Mouse (Mus musculus) spleen, embryonic (tissue): ENCODE results near the gene Sowahc.

Experiments
- CTCF ChIA-PET: fragments of 350-600 bp; sonication (Branson Sonifier 250); formaldehyde crosslinking; loops from one replicate; lab custom pipeline; 2022; lab: Charles Lee

The Sowahc gene

DNA sequence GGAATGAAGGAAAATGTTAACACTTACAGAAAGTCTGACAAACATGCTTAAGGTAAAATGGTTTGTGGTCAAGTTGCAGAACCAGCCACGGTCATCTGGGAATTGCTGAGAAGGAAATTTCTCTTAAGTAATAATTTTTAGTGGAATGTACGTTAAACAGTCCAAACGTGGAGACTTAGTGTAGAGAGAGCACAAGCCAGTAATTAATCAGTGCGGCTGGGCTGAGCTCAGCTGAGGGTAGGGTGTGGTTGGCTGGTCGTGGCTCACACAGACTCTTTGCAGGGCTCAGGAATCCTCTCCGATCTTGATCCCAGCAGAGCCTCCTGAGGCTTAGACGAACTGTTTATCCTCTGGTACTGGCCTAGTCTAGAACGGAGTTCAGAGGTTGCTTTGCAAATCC lies 30.6 kb downstream of the Sowahc start:
- CTCF ChIA-PET, result no interaction called here

DNA sequence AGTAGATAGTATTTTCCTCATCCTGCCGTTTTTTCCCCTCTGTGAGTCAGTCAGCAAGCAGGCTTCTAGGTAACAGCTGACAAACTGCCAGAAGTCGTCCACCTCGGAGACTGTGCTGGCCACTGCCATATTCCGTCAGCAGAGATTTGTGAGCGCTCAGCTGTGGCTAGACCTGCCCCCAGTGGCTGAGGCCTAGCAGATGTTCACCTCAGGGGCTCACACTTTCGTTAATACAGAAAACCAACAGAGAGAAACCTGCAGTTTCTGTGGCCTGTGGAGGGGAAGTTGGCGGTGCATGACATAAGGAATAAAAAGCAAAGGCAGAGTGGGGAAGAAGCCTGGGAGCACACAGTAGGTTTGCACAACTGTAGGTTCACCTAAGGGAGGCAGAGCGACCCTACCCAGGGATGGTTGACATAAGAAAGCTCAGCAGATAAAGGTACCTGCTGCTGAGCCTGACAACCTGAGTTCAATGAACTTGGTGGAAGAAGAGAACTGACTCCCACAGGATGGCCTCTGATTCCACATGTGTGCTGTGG lies 31.9 kb downstream of the Sowahc start:
- CTCF ChIA-PET, result no interaction called here

DNA sequence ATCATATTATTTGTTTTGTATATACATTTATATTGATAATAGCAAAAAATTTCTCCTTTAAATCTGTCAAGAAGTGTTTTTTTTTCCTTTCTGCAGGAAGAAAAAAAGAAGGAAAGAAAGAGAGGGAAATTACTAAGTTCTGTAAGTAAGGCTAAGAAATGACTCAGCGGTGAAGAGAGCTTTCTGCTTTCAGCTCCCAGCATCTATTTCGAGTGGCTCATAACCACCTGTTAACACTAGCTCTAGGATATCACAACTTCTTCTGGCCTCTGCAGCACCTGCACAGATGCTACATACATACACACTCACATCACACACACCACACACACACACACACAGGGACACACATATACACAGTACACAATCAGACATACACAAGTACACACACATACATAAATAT lies 34.8 kb downstream of the Sowahc start:
- CTCF ChIA-PET, result interaction anchor here (0.6 kb wide), 1 partner anchor 713 kb away, joined by 3 read pairs; no protein-coding TSS in a partner anchor

GRCm38 (mm10) chr10:59259572-59259971 lies 37.8 kb downstream of the Sowahc start:
- CTCF ChIA-PET, result no interaction called here

DNA sequence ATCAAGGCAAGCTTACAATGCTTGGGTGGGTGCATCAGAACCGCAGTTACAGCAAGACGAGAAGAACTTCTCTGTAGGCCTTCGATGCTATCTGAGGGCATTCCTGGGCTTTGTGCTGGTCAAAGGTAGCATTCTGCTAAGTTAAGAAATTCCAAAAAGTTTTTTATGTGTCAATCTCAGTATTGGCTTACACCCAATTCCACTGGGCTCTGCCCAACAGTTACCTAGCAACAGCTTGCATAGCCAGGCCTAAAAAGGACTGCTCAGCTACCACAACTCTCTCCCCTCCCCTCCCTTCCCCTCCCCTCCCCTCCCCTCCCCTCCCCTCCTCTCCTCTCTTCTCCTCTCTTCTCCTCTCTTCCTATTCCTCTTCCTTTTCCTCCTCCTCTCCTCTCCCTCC lies 39.9 kb downstream of the Sowahc start:
- CTCF ChIA-PET, result no interaction called here

DNA sequence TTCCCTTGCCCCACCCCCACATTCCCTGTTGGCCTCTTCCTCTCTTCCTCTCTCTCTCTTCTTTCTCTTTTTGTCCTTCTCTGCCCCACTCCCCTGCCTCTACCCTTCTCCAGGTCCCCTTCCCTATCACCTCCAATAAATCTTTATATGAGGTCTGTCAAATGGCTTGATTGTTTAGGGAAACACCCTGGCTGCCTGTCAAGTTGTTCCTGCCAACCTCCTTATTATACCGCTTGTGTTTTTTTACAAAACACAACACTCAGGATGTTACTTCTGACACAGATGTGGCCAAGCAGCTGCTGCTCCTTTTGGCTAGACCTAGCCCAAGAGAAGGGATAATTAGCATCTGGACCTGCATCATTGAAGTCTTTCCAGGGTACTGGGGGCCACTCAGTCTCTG lies 40.3 kb downstream of the Sowahc start:
- CTCF ChIA-PET, result no interaction called here

DNA sequence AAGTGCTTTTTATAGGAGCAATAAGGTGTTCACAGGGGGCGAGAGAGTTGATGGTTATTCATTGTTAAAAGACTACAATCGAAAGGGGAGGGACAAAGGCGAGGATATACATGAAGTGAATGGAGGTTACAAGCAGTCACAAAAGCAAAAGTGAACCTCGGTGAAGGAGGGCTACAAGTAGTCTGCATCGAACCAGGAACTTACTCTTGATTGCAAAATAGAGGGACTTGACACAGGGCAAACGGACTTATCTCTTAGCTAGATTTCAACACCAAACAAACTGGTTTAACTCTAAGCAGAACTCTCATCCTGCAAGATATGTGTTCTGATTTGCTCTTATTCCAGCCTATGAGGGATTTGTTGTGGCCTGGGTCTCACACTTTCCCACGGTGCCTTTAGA lies 41.2 kb downstream of the Sowahc start:
- CTCF ChIA-PET, result no interaction called here

DNA sequence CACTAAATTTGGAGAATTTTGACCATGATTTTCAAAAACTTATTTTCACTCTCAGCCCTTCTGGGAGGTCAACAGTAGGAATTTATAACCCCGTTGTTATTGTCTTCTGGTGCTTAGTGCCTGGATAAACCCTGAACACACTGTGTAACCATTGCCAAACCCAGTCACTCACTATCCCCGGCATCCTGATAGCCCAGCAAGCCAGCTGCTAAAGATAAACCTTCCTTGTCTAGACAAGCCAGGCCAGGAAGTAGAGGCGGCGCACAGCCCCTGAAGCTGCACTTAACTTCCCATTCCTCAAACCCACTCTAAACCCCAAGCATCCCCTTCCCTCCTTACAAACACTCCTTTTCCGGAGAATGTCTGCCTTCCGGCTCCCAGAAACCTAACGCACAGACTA lies 43.3 kb downstream of the Sowahc start:
- CTCF ChIA-PET, result no interaction called here

GRCm38 (mm10) chr10:59265674-59266073 lies 43.9 kb downstream of the Sowahc start:
- CTCF ChIA-PET, result no interaction called here

DNA sequence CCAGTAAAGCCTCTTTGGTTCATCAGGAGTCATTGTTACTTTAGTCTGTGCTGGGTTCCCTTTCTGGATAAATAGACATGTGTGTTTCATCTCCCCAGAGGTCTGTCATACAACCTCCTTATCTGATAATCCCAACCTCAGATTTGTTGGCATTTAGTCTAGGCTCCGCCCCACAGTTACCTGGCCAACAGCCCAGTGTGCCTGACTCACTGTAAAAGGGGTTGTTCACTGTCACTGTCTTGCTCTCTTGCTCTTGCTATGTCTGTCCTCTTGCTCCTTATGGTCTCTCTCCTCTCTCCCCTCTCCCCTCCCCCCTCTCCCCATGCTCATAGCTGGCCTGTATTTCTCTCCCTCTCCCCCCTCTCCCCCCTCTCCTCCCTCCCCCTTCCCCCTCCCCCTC lies 44.3 kb downstream of the Sowahc start:
- CTCF ChIA-PET, result no interaction called here

DNA sequence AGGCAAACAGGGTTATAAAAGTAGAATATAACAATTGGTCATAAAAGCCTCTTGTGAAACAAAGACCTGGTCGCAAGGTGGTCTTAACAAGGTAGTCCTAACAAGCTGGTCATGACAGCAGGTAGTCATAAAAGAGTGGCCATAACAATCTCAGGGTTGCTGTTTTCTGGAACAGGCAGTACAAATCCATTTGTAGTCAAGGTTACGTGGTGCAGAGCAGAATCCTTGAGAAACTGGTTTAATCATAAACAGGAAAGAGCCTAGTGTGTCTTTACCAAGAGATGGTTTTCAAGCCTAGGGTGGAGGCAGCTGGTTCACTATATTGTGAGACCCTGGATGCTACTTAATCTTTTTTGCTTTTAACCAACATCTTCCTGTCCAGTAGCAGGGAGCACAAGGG lies 45.5 kb downstream of the Sowahc start:
- CTCF ChIA-PET, result interaction anchor here (0.7 kb wide), 1 partner anchor 308 kb away, joined by 5 read pairs; no protein-coding TSS in a partner anchor

- CTCF ChIA-PET, result no interaction called here
Measured at GRCm38 (mm10) chr10:59268109-59268508, 46.4 kb downstream of the Sowahc start.

DNA sequence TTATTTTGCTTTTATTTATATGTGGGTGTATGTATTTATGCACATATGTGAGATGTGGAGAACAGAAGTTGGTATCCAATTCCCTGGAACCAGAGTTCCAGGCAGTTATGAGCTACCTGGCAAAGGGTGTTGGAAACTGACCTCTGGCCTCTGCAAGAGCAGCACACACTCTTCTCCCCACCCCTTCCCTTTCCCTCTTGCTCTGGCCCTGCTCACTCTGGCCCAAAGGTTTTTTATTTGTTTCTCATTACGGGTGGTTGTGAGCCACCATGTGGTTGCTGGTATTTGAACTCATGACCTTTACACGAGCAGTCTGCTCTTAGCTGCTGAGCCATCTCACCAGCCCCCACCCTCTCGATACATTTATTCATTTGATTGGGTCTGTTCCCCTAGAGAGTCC lies 47.0 kb downstream of the Sowahc start:
- CTCF ChIA-PET, result no interaction called here

DNA sequence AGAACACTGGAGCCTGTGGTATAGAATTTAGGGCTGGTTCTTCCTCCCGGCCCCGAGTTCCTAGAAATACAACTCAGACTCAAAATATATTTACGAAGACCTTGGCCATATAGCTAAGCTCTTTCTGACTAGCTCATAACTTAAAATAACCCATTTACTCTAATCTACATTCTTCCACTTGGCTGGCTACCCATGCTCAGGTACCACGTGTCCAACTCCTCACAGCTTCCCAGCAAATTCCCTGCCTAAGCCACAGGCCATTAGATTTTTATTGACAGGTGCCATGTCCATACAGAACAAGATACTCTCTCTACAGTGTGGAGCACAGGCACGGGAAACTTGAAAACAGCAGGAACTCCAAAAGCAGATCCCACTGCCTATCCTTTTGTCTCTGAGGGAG lies 54.0 kb downstream of the Sowahc start:
- CTCF ChIA-PET, result no interaction called here
